Mouse (Mus musculus): ENCODE measurements around the gene Prpf4. TPM values are rescaled to one million over a fixed set of nuclear protein-coding genes. Genes with fewer than 3 reads are reported as not detected.

Prpf4 gene
- polyA plus RNA-seq, 1 experiment from 2014 or later = 25.7 TPM

DNA sequence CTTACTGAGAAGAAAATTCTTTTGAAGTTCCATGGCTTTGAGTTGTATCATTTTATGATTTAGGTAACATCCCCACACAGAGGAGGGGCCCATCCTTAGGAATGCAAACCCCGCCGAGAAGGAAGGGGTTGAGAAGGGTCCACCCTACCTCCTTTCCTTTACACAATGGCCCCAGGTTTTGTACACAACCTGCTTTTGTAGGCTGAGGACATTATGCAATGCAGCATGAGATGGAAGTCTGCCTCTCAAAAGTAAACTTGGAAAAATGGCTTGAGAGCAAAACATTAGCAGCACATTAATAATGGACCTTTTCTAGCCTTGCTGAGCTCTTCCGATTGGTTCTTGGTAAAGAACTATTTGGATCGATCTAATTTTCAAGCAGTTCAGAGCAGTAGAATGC is 42.3 kb upstream of the Prpf4 start:
- Histone ChIP-seq H3K9me3 (ENCODE audit: control insufficient read depth, low read length) (no peaks in the 10 kb centered on the region), H3K9ac (ENCODE audit: low read length) (no peak overlapping the region), H3K27me3 (replicated peaks; ENCODE audit: control insufficient read depth, insufficient read depth, low read length) (no peaks in the 10 kb centered on the region), H3K27ac (ENCODE audit: low read depth) (no peak overlapping the region), H3K4me3 (ENCODE audit: low read depth, low read length) (no peak overlapping the region), H3K36me3 (ENCODE audit: control insufficient read depth, insufficient read depth, low read length) (no peaks in the 10 kb centered on the region), H3K4me2 (ENCODE audit: low read length) (no peak overlapping the region), H3K4me1 (replicated peaks; ENCODE audit: control insufficient read depth, insufficient read depth, low read length) (peaks cover 15% of the 10 kb centered on the region)
- 68% methylated on average over 4 of the region's 4 CpGs for WGBS
- no peak for ATAC-seq (replicated peaks; ENCODE audit: low FRiP score, low TSS enrichment, low read depth)
- DNase-seq (ENCODE audit: low spot score) = no peak

DNA sequence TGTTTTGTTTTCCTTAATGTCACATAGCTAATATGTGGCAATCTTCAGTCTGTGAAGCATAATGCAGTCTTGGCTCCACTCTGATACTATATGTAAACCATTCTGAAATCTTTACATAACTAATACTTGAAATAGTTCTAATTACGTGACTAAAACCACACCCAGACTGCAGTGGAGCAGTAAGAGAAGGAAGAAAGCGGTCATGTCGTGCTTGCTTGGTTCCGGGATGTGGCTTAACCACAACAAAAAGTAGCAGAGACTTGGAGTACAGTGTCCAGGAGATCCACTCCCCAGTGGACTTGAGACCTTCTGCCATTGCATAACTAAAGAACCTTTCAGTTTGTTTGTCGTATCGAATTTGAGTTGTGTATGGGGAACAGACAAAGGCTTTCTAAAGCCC is 41.0 kb upstream of the Prpf4 start:
- Histone ChIP-seq H3K4me1 (replicated peaks; ENCODE audit: control insufficient read depth, insufficient read depth, low read length) (peaks cover 7% of the 10 kb centered on the region; the same call in 1 of the 2 replicates), H3K4me3 (ENCODE audit: low read depth, low read length) (no peak overlapping the region), H3K27ac (ENCODE audit: low read depth) (no peak overlapping the region), H3K36me3 (ENCODE audit: control insufficient read depth, insufficient read depth, low read length) (no peaks in the 10 kb centered on the region), H3K9ac (ENCODE audit: low read length) (no peak overlapping the region), H3K4me2 (ENCODE audit: low read length) (no peak overlapping the region), H3K9me3 (ENCODE audit: control insufficient read depth, low read length) (no peaks in the 10 kb centered on the region), H3K27me3 (replicated peaks; ENCODE audit: control insufficient read depth, insufficient read depth, low read length) (no peaks in the 10 kb centered on the region)
- WGBS = 95% methylated on average over 6 of the region's 6 CpGs
- DNase-seq (ENCODE audit: low spot score) = no peak
- ATAC-seq (replicated peaks; ENCODE audit: low FRiP score, low TSS enrichment, low read depth) = no peak

DNA sequence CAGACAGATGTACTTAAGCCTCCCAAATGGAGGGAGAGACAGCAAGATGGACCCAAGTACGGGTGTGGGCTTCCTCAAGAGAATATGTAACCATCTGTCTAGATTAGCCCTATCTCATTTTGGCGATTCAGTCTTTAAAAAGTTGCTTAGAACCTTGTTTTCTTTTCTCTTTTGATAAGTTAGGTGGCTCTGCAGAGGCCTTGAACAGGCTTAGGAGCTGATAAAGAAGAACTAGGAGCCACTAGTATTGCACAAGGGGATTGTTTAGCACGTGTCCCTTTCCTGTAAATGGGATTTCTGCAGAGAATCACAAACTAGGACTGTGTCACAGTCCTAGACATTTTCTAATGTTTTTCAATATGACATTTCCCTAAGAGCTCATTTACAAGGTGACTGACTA is 39.5 kb upstream of the Prpf4 start:
- DNase-seq (ENCODE audit: low spot score) (no peak), ATAC-seq (replicated peaks; ENCODE audit: low FRiP score, low TSS enrichment, low read depth) (no peak)
- Histone ChIP-seq H3K4me3 (ENCODE audit: low read depth, low read length) (no peak overlapping the region), H3K9me3 (ENCODE audit: control insufficient read depth, low read length) (no peaks in the 10 kb centered on the region), H3K27ac (ENCODE audit: low read depth) (no peak overlapping the region), H3K4me2 (ENCODE audit: low read length) (no peak overlapping the region), H3K4me1 (replicated peaks; ENCODE audit: control insufficient read depth, insufficient read depth, low read length) (peaks cover 7% of the 10 kb centered on the region; the same call in 1 of the 2 replicates), H3K36me3 (ENCODE audit: control insufficient read depth, insufficient read depth, low read length) (no peaks in the 10 kb centered on the region), H3K9ac (ENCODE audit: low read length) (no peak overlapping the region), H3K27me3 (replicated peaks; ENCODE audit: control insufficient read depth, insufficient read depth, low read length) (no peaks in the 10 kb centered on the region)
- 69% methylated on average over 3 of the region's 3 CpGs for WGBS

DNA sequence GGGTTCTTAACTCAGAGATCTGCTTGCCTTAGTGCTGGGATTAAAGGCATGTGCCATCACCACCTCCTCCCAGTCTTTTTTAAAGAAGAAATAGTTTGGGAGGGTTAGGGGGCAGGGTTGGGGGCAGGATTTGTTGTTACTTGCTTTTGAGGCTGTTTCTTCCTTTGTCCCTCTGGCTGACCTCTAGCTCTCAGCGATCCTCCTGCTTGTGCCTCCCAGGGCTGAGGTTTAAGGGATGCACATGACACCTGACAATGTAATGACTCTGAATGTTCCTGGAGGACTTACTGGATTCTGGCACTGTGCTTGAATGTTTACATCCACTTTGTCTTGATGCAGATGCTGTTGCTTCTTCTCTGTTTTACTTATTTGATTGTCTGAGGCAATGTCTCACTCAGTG is 36.2 kb upstream of the Prpf4 start:
- Histone ChIP-seq H3K36me3 (ENCODE audit: control insufficient read depth, insufficient read depth, low read length) (no peaks in the 10 kb centered on the region), H3K9me3 (ENCODE audit: control insufficient read depth, low read length) (no peaks in the 10 kb centered on the region), H3K4me3 (ENCODE audit: low read depth, low read length) (no peak overlapping the region), H3K4me2 (ENCODE audit: low read length) (no peak overlapping the region), H3K9ac (ENCODE audit: low read length) (no peak overlapping the region), H3K27me3 (replicated peaks; ENCODE audit: control insufficient read depth, insufficient read depth, low read length) (no peaks in the 10 kb centered on the region), H3K4me1 (replicated peaks; ENCODE audit: control insufficient read depth, insufficient read depth, low read length) (peaks cover 3% of the 10 kb centered on the region; the same call in 1 of the 2 replicates), H3K27ac (ENCODE audit: low read depth) (no peak overlapping the region)
- 53% methylated on average over 1 of the region's 1 CpGs for WGBS
- DNase-seq (ENCODE audit: low spot score) (no peak), ATAC-seq (replicated peaks; ENCODE audit: low FRiP score, low TSS enrichment, low read depth) (no peak)

DNA sequence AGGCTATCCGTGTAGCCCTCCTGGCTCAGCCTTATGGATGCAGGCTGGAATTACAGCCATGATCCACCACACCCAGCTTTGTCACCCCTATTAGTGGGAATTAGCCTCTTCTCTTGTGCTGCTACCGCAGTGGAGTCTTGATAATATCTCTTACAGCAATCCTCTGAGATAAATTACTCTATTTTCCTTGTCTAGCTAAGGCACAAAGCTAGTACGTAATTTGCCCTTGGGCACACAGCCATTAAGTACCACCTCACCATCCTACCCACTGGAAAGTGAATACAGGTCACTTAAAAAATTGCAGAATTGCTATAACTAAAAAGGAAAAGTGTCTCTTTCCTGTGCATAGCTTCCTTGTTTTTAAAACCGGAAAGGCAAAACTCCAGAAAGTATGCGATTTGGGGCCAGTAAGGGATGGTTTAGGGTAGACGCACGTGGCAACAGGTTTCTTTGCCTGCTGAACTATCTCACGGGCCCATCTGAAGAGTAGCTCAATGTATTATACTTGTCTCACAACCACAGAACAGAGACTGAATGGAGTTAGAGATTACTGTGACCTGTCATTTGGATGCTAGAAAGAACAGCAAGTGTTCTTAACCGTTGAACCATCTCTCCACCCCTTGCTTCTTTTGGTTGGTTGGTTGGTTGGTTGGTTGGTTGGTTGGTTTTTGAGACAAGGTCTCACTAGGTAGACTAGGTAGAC is 35.6 kb upstream of the Prpf4 start:
- 86% methylated on average over 9 of the region's 9 CpGs for WGBS
- H3K9me3 ChIP-seq (ENCODE audit: control insufficient read depth, low read length) = no peaks in the 10 kb centered on the region
- no peaks in the 10 kb centered on the region for H3K36me3 ChIP-seq (ENCODE audit: control insufficient read depth, insufficient read depth, low read length)
- no peak overlapping the region for H3K4me3 ChIP-seq (ENCODE audit: low read depth, low read length)
- H3K4me1 ChIP-seq (replicated peaks; ENCODE audit: control insufficient read depth, insufficient read depth, low read length) = peaks cover 3% of the 10 kb centered on the region; the same call in 1 of the 2 replicates
- no peaks in the 10 kb centered on the region for H3K27me3 ChIP-seq (replicated peaks; ENCODE audit: control insufficient read depth, insufficient read depth, low read length)
- H3K4me2 ChIP-seq (ENCODE audit: low read length) = no peak overlapping the region
- H3K27ac ChIP-seq (ENCODE audit: low read depth) = no peak overlapping the region
- no peak for DNase-seq (ENCODE audit: low spot score)
- H3K9ac ChIP-seq (ENCODE audit: low read length) = no peak overlapping the region
- no peak for ATAC-seq (replicated peaks; ENCODE audit: low FRiP score, low TSS enrichment, low read depth)

DNA sequence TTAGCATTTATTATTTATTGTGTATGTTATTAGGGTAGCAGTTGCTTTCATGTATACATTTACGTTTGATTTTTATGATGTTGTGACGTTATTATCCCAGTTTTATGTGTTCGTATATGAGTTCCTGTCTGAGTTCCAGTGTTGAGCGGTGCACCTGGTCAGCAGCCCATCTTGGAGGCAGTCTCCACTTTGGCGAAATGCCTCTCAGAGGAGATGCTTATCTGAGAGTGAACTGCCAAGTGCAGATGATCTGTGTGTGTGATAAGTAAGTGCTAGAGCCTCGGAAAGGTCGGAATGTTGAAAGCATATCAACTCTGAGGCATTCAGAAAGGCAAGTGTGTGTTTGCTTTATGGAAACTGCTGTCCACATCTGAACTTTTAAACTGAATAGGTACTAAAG is 34.9 kb upstream of the Prpf4 start:
- no peaks in the 10 kb centered on the region for H3K36me3 ChIP-seq (ENCODE audit: control insufficient read depth, insufficient read depth, low read length)
- no peak overlapping the region for H3K27ac ChIP-seq (ENCODE audit: low read depth)
- H3K4me1 ChIP-seq (replicated peaks; ENCODE audit: control insufficient read depth, insufficient read depth, low read length) = peaks cover 3% of the 10 kb centered on the region; the same call in 1 of the 2 replicates
- DNase-seq (ENCODE audit: low spot score) = no peak
- no peak for ATAC-seq (replicated peaks; ENCODE audit: low FRiP score, low TSS enrichment, low read depth)
- H3K9me3 ChIP-seq (ENCODE audit: control insufficient read depth, low read length) = no peaks in the 10 kb centered on the region
- H3K27me3 ChIP-seq (replicated peaks; ENCODE audit: control insufficient read depth, insufficient read depth, low read length) = no peaks in the 10 kb centered on the region
- no peak overlapping the region for H3K4me3 ChIP-seq (ENCODE audit: low read depth, low read length)
- H3K9ac ChIP-seq (ENCODE audit: low read length) = no peak overlapping the region
- no peak overlapping the region for H3K4me2 ChIP-seq (ENCODE audit: low read length)
- WGBS = 60% methylated on average over 7 of the region's 7 CpGs

DNA sequence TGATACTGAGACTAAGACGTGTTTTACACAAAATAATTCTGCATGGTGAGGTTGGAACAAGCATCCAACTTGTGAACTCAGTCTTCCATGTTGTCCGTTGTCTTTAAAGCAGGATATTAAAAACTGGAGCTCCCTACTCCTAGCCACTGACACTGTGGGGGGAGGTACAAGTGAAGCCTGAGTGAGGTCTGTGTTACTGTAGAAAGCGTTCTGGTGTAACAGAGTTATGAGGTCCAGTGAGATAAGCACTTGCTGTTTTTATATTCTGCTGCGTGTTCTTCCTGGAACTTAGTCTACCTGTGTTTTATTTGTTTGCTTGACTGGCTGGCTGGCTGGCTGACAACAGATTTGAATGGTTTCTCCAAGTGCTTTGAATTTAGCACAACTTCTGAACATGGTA is 34.3 kb upstream of the Prpf4 start:
- no peak for DNase-seq (ENCODE audit: low spot score)
- Histone ChIP-seq H3K4me1 (replicated peaks; ENCODE audit: control insufficient read depth, insufficient read depth, low read length) (peaks cover 3% of the 10 kb centered on the region; the same call in 1 of the 2 replicates), H3K36me3 (ENCODE audit: control insufficient read depth, insufficient read depth, low read length) (no peaks in the 10 kb centered on the region), H3K9me3 (ENCODE audit: control insufficient read depth, low read length) (no peaks in the 10 kb centered on the region), H3K4me3 (ENCODE audit: low read depth, low read length) (no peak overlapping the region), H3K9ac (ENCODE audit: low read length) (no peak overlapping the region), H3K4me2 (ENCODE audit: low read length) (no peak overlapping the region), H3K27ac (ENCODE audit: low read depth) (no peak overlapping the region), H3K27me3 (replicated peaks; ENCODE audit: control insufficient read depth, insufficient read depth, low read length) (no peaks in the 10 kb centered on the region)
- WGBS = 66% methylated on average over 4 of the region's 4 CpGs
- ATAC-seq (replicated peaks; ENCODE audit: low FRiP score, low TSS enrichment, low read depth) = no peak

DNA sequence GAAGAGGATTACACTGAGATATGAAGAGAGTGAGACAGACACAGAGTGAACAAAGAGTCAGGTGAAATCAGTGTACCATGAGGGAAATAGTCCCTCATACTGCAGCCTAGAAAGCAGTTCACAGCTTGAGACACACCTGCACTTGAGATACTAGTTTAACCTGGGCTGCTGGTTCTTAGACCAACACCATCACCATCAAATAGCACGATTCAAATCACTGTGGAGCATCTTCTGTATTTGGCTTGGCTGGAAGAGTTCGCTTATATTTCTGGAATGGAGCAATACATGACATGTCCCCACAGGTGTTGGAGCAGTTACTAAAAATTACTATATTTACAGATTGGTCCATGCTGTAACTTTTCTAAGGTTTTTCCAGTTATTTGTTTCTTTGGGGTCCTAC is 32.5 kb upstream of the Prpf4 start:
- H3K4me3 ChIP-seq (ENCODE audit: low read depth, low read length) = no peak overlapping the region
- no peak overlapping the region for H3K27ac ChIP-seq (ENCODE audit: low read depth)
- peaks cover 3% of the 10 kb centered on the region; the same call in 1 of the 2 replicates for H3K4me1 ChIP-seq (replicated peaks; ENCODE audit: control insufficient read depth, insufficient read depth, low read length)
- H3K36me3 ChIP-seq (ENCODE audit: control insufficient read depth, insufficient read depth, low read length) = no peaks in the 10 kb centered on the region
- ATAC-seq (replicated peaks; ENCODE audit: low FRiP score, low TSS enrichment, low read depth) = no peak
- H3K9me3 ChIP-seq (ENCODE audit: control insufficient read depth, low read length) = no peaks in the 10 kb centered on the region
- DNase-seq (ENCODE audit: low spot score) = no peak
- H3K4me2 ChIP-seq (ENCODE audit: low read length) = no peak overlapping the region
- H3K9ac ChIP-seq (ENCODE audit: low read length) = no peak overlapping the region
- 96% methylated on average over 2 of the region's 2 CpGs for WGBS
- no peaks in the 10 kb centered on the region for H3K27me3 ChIP-seq (replicated peaks; ENCODE audit: control insufficient read depth, insufficient read depth, low read length)

DNA sequence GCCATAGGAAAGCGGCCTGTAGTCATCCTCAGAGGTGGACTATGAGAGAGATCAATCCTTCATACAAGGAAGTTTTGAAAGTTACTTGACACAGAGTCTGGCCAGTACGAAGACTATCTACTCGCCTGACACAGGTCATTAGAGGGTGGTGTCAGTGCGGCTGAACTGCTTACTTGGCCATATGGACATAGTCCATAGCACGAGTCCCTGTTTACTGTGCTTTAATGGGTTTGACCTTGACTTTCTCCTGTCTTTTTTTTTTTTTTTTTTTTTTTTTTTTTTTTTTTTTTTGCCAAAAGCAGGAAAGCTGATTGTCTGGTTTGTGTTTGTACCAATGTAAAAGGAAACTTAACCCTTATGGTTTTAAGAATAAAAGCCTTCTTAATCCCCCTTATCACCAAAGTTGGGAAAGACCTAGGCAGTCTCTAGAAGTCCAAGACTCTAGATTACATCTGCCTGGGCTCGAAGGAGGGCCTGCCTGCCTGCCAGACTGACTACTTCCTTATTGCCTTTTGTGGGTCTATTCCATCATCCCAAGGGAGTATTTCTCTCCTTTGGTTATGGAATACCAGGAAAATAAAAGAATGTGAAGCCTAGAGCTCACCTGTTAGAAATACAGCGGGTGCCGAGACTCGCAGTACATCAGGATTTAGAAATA is 28.7 kb upstream of the Prpf4 start:
- Histone ChIP-seq H3K4me1 (replicated peaks; ENCODE audit: control insufficient read depth, insufficient read depth, low read length) (no peaks in the 10 kb centered on the region; the same call in 1 of the 2 replicates), H3K4me2 (ENCODE audit: low read length) (no peak overlapping the region), H3K9ac (ENCODE audit: low read length) (no peak overlapping the region), H3K9me3 (ENCODE audit: control insufficient read depth, low read length) (no peaks in the 10 kb centered on the region), H3K27me3 (replicated peaks; ENCODE audit: control insufficient read depth, insufficient read depth, low read length) (no peaks in the 10 kb centered on the region), H3K4me3 (ENCODE audit: low read depth, low read length) (no peak overlapping the region), H3K27ac (ENCODE audit: low read depth) (no peak overlapping the region), H3K36me3 (ENCODE audit: control insufficient read depth, insufficient read depth, low read length) (no peaks in the 10 kb centered on the region)
- ATAC-seq (replicated peaks; ENCODE audit: low FRiP score, low TSS enrichment, low read depth) (no peak), DNase-seq (ENCODE audit: low spot score) (no peak)
- WGBS = 73% methylated on average over 9 of the region's 9 CpGs
